Mouse (Mus musculus): ENCODE results near the gene Ablim2. TPM values are rescaled to one million over a fixed set of nuclear protein-coding genes. Genes with fewer than 3 reads are reported as not detected.

Gene Ablim2
- polyA plus RNA-seq, 1 experiment from 2014 or later = 9.6 TPM

DNA sequence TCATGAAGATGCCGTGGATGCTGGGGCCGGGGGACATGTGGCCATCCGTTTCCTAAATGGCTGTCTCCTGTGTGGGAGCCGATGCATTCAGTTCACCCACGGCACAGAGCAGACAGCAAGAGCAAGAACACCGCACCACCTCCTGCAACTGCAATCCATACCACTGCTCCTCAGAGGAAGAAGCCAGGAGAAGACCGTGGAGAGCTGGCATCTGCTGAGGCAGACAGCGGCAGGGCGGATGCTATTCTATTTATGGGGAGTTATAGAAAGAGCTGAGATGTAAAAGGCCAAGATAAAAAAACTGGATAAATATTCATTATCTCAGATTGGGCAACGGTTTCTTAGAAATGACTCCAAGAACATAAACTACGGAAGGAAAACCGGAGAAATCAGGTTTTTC, 30.2 kb downstream of the Ablim2 start:
- no peak overlapping the region for H3K4me3 ChIP-seq (replicated peaks; ENCODE audit: low read depth, low read length)
- no peak for DNase-seq

DNA sequence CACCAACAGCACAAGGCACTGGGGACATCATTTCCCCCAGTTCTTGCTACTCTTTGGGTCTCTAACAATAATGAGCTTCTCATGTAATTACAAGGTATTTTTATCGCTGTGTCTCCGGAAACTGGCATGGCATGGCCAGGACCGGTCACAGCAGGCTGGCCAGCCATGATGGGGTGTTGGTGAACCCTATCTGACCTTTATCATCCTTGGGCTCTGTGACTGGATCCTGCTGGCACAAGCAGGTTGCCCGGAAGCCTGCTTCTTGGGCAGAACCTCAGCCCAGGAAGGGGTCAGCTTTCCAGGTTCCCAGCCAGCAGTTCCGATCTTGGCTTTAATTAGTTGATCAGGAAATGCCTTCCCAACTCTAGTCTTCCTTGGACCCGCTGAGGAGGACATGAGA, 31.0 kb downstream of the Ablim2 start:
- Histone ChIP-seq H3K27ac (replicated peaks; ENCODE audit: low read depth, low read length) (no peak overlapping the region), H3K4me1 (ENCODE audit: control insufficient read depth, insufficient read depth, low read length) (no peaks in the 10 kb centered on the region), H3K4me3 (replicated peaks; ENCODE audit: low read depth, low read length) (no peak overlapping the region), H3K27me3 (ENCODE audit: control insufficient read depth, insufficient read depth, low read length) (no peaks in the 10 kb centered on the region), H3K9ac (replicated peaks; ENCODE audit: low read length) (no peak overlapping the region), H3K4me2 (ENCODE audit: low read length) (no peak overlapping the region), H3K36me3 (ENCODE audit: control insufficient read depth, insufficient read depth, low read length) (no peaks in the 10 kb centered on the region), H3K9me3 (ENCODE audit: control insufficient read depth, low read length) (no peaks in the 10 kb centered on the region)
- DNase-seq (no peak), ATAC-seq (ENCODE audit: low FRiP score, low TSS enrichment) (no peak)
- 83% methylated on average over 6 of the region's 6 CpGs for WGBS

More for the DNA sequence above, 30.2 kb downstream of the Ablim2 start:
- no peak overlapping the region for H3K9ac ChIP-seq (replicated peaks; ENCODE audit: low read length)
- no peak for ATAC-seq (ENCODE audit: low FRiP score, low TSS enrichment)
- 92% methylated on average over 12 of the region's 12 CpGs for WGBS
- H3K4me1 ChIP-seq (ENCODE audit: control insufficient read depth, insufficient read depth, low read length) = no peaks in the 10 kb centered on the region
- H3K27ac ChIP-seq (replicated peaks; ENCODE audit: low read depth, low read length) = no peak overlapping the region
- H3K36me3 ChIP-seq (ENCODE audit: control insufficient read depth, insufficient read depth, low read length) = no peaks in the 10 kb centered on the region
- H3K4me2 ChIP-seq (ENCODE audit: low read length) = no peak overlapping the region
- no peaks in the 10 kb centered on the region for H3K9me3 ChIP-seq (ENCODE audit: control insufficient read depth, low read length)
- no peaks in the 10 kb centered on the region for H3K27me3 ChIP-seq (ENCODE audit: control insufficient read depth, insufficient read depth, low read length)

DNA sequence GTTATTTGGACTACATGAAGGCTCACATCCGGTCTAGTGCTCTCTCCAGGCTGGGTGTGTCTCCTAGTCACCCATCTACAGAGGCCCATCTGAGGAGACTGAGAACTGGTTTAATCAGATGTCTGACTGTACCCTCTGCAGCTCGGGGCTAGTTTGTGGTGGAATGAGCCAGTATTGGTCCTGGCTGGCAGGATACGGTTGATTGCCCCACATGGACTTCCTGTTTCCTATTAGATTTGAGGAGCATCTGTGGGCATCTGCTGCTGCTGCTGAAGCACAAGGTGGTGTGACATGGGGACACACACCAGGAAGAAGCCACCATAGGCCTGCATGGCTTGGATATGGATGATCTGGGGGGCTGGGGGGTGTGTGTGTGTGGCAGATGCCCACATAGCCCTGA, 32.0 kb downstream of the Ablim2 start:
- no peaks in the 10 kb centered on the region for H3K9me3 ChIP-seq (ENCODE audit: control insufficient read depth, low read length)
- H3K36me3 ChIP-seq (ENCODE audit: control insufficient read depth, insufficient read depth, low read length) = no peaks in the 10 kb centered on the region
- WGBS = 81% methylated on average over 3 of the region's 3 CpGs
- no peaks in the 10 kb centered on the region for H3K4me1 ChIP-seq (ENCODE audit: control insufficient read depth, insufficient read depth, low read length)
- no peak overlapping the region for H3K27ac ChIP-seq (replicated peaks; ENCODE audit: low read depth, low read length)
- ATAC-seq (ENCODE audit: low FRiP score, low TSS enrichment) (no peak), DNase-seq (no peak)
- H3K27me3 ChIP-seq (ENCODE audit: control insufficient read depth, insufficient read depth, low read length) = no peaks in the 10 kb centered on the region
- H3K9ac ChIP-seq (replicated peaks; ENCODE audit: low read length) = no peak overlapping the region
- H3K4me2 ChIP-seq (ENCODE audit: low read length) = no peak overlapping the region
- no peak overlapping the region for H3K4me3 ChIP-seq (replicated peaks; ENCODE audit: low read depth, low read length)

DNA sequence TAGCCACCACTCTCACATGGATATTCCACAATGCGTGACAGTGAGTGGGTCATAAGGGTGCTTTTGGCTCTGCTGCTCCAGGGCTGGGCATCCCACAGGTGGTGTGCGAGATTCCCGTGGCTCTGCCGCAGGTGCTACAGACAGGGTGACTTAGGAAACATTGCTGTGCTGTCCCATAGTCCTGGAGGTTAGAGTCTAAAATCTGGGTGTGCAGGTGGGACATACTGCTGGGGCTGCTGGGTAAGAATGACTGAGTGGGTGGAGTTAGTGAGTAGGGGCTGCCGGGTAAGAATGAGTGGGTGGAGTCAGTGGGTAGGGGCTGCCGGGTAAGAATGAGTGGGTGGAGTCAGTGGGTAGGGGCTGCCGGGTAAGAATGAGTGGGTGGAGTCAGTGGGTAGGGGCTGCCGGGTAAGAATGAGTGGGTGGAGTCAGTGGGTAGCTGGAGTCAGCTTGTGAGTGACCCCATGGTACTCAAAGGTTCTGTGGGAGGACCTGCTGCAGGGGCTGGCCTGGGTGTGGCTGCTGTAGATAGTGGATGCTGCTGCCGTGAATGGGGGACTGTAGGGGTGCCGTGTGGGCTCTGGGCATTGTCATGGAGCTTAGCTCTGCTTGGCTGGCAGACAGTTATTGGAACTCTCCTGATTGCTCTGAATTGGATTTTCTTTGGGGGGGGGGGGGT, 32.8 kb downstream of the Ablim2 start:
- H3K27me3 ChIP-seq (ENCODE audit: control insufficient read depth, insufficient read depth, low read length) = no peaks in the 10 kb centered on the region
- no peaks in the 10 kb centered on the region for H3K9me3 ChIP-seq (ENCODE audit: control insufficient read depth, low read length)
- no peaks in the 10 kb centered on the region for H3K4me1 ChIP-seq (ENCODE audit: control insufficient read depth, insufficient read depth, low read length)
- no peak for ATAC-seq (ENCODE audit: low FRiP score, low TSS enrichment)
- H3K4me3 ChIP-seq (replicated peaks; ENCODE audit: low read depth, low read length) = no peak overlapping the region
- DNase-seq = no peak
- no peak overlapping the region for H3K9ac ChIP-seq (replicated peaks; ENCODE audit: low read length)
- H3K4me2 ChIP-seq (ENCODE audit: low read length) = no peak overlapping the region
- 37% methylated on average over 10 of the region's 10 CpGs for WGBS
- no peaks in the 10 kb centered on the region for H3K36me3 ChIP-seq (ENCODE audit: control insufficient read depth, insufficient read depth, low read length)
- H3K27ac ChIP-seq (replicated peaks; ENCODE audit: low read depth, low read length) = no peak overlapping the region

DNA sequence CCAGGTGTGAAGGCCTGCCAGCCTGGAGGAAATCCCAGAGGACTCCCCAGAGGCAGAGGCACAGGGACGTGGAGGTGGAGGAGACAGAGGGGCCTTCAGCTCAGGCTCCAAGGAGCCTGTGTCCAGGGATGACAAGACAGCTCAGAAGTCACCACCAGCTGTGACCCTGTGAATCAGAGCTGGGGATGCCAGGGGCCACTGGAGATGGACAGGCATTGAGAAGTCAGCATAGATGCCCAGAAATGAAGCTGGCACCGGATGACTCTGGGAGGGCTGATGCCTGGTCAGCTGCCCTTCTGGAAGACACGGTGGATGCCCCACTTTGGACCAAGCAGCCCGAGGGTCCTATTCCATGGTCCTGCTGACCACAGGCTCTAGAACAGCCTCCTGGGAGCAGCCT, 36.3 kb downstream of the Ablim2 start:
- 82% methylated on average over 4 of the region's 4 CpGs for WGBS
- H3K36me3 ChIP-seq (ENCODE audit: control insufficient read depth, insufficient read depth, low read length) = no peaks in the 10 kb centered on the region
- ATAC-seq (ENCODE audit: low FRiP score, low TSS enrichment) (no peak), DNase-seq (no peak)
- no peaks in the 10 kb centered on the region for H3K4me1 ChIP-seq (ENCODE audit: control insufficient read depth, insufficient read depth, low read length)
- no peaks in the 10 kb centered on the region for H3K9me3 ChIP-seq (ENCODE audit: control insufficient read depth, low read length)
- no peaks in the 10 kb centered on the region for H3K27me3 ChIP-seq (ENCODE audit: control insufficient read depth, insufficient read depth, low read length)
- H3K27ac ChIP-seq (replicated peaks; ENCODE audit: low read depth, low read length) = no peak overlapping the region
- no peak overlapping the region for H3K4me2 ChIP-seq (ENCODE audit: low read length)
- no peak overlapping the region for H3K4me3 ChIP-seq (replicated peaks; ENCODE audit: low read depth, low read length)
- H3K9ac ChIP-seq (replicated peaks; ENCODE audit: low read length) = no peak overlapping the region

DNA sequence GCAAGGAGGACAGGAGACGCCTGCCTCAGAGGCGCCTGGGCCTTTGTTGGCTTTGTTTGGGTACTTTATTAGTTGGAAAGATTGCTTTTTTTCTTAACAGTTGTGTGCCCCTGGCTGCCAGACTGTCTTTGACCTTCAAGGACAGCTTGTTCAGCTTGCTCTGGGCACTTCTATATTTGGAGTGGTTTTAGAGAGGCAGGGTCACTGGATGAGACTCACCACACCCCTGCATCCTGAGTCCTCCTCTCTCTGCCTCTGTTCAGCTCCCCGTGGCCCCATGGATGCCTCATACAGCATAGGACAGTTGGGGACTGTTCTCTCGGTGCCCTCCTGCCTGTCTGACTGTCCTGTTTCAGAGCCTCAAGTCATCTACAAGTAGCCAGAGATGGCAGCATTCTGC, 37.3 kb downstream of the Ablim2 start:
- ATAC-seq (ENCODE audit: low FRiP score, low TSS enrichment) (no peak), DNase-seq (no peak)
- no peaks in the 10 kb centered on the region for H3K9me3 ChIP-seq (ENCODE audit: control insufficient read depth, low read length)
- H3K4me3 ChIP-seq (replicated peaks; ENCODE audit: low read depth, low read length) = no peak overlapping the region
- no peak overlapping the region for H3K9ac ChIP-seq (replicated peaks; ENCODE audit: low read length)
- no peak overlapping the region for H3K27ac ChIP-seq (replicated peaks; ENCODE audit: low read depth, low read length)
- WGBS = 70% methylated on average over 4 of the region's 4 CpGs
- no peaks in the 10 kb centered on the region for H3K36me3 ChIP-seq (ENCODE audit: control insufficient read depth, insufficient read depth, low read length)
- no peaks in the 10 kb centered on the region for H3K4me1 ChIP-seq (ENCODE audit: control insufficient read depth, insufficient read depth, low read length)
- no peak overlapping the region for H3K4me2 ChIP-seq (ENCODE audit: low read length)
- no peaks in the 10 kb centered on the region for H3K27me3 ChIP-seq (ENCODE audit: control insufficient read depth, insufficient read depth, low read length)

DNA sequence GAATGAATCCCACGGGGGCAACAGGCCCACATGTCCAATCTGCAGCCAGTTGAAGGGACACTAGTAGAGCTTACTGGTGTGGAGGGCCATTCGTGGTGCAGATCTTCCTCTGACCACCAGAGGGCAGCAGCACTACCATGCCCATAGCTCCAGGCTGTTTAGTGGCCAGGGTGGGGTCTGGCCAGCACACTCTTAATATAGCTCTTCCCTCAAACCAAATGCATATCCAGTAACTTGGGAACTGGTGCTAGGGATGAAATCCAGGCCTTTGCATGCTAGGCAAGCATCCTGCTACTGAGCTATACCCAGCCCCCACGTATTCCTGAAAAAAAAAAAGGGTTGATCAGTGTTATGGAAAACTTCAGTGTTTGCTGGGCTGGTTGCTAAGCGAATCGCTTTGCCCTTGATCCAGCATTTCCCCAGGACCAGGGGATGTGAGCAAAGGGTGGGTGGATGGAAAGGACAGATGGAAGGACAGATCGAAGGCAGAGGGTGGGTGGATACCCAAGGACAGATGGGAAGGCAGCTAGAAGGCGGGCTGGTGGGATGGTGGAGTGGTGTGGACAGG, 37.9 kb downstream of the Ablim2 start:
- Histone ChIP-seq H3K4me1 (ENCODE audit: control insufficient read depth, insufficient read depth, low read length) (no peaks in the 10 kb centered on the region), H3K27me3 (ENCODE audit: control insufficient read depth, insufficient read depth, low read length) (no peaks in the 10 kb centered on the region), H3K4me3 (replicated peaks; ENCODE audit: low read depth, low read length) (no peak overlapping the region), H3K9ac (replicated peaks; ENCODE audit: low read length) (no peak overlapping the region), H3K27ac (replicated peaks; ENCODE audit: low read depth, low read length) (no peak overlapping the region), H3K9me3 (ENCODE audit: control insufficient read depth, low read length) (no peaks in the 10 kb centered on the region), H3K4me2 (ENCODE audit: low read length) (no peak overlapping the region), H3K36me3 (ENCODE audit: control insufficient read depth, insufficient read depth, low read length) (no peaks in the 10 kb centered on the region)
- ATAC-seq (ENCODE audit: low FRiP score, low TSS enrichment) = peak; percentile 48; the same call in 1 of the 2 replicates
- DNase-seq = peak; percentile 81
- 66% methylated on average over 7 of the region's 7 CpGs for WGBS

DNA sequence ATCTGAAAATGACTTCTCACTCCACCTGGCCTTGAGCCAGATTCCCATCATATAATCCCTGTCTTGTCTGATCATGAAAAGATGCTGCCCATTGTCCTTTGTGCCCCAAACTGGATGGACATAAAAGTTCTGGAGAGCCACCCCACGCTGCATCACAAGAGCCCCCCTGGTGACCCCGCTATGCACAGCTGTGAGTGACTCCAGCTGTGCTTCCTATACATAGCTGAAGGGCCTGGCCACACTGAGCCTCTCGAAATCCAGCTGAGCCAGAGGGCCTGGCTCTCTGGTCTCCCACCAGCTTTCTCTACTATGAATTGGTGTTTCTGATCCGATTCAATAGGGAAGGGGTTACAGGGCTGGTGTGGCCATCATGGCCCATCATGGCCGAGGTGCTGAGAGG, 38.5 kb downstream of the Ablim2 start:
- Histone ChIP-seq H3K36me3 (ENCODE audit: control insufficient read depth, insufficient read depth, low read length) (no peaks in the 10 kb centered on the region), H3K4me2 (ENCODE audit: low read length) (no peak overlapping the region), H3K4me1 (ENCODE audit: control insufficient read depth, insufficient read depth, low read length) (no peaks in the 10 kb centered on the region), H3K9ac (replicated peaks; ENCODE audit: low read length) (no peak overlapping the region), H3K27me3 (ENCODE audit: control insufficient read depth, insufficient read depth, low read length) (no peaks in the 10 kb centered on the region), H3K9me3 (ENCODE audit: control insufficient read depth, low read length) (no peaks in the 10 kb centered on the region), H3K4me3 (replicated peaks; ENCODE audit: low read depth, low read length) (no peak overlapping the region), H3K27ac (replicated peaks; ENCODE audit: low read depth, low read length) (no peak overlapping the region)
- DNase-seq = no peak
- WGBS = 71% methylated on average over 5 of the region's 5 CpGs
- no peak for ATAC-seq (ENCODE audit: low FRiP score, low TSS enrichment)

DNA sequence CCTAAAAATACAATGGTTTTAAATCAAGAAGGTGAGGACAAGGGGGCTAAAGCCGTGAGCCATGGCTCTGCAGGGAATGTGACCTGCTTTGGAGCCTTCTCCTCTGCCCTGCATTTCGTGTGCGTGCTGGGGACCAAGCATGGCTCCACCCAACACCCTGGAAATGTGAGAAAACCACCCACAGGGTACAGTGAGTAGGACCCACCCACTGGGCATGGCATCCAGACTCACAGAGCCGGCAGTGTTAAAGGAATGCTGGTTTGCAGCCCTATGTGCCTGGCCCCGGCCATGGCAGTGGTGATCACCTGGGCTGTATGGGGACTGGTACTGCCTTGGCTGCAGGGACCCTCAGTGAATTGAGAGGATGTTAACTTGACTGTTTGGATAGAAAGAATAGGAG, 41.4 kb downstream of the Ablim2 start:
- Histone ChIP-seq H3K27ac (replicated peaks; ENCODE audit: low read depth, low read length) (no peak overlapping the region), H3K9ac (replicated peaks; ENCODE audit: low read length) (no peak overlapping the region), H3K27me3 (ENCODE audit: control insufficient read depth, insufficient read depth, low read length) (no peaks in the 10 kb centered on the region), H3K9me3 (ENCODE audit: control insufficient read depth, low read length) (no peaks in the 10 kb centered on the region), H3K4me2 (ENCODE audit: low read length) (no peak overlapping the region), H3K36me3 (ENCODE audit: control insufficient read depth, insufficient read depth, low read length) (no peaks in the 10 kb centered on the region), H3K4me1 (ENCODE audit: control insufficient read depth, insufficient read depth, low read length) (no peaks in the 10 kb centered on the region), H3K4me3 (replicated peaks; ENCODE audit: low read depth, low read length) (no peak overlapping the region)
- 69% methylated on average over 5 of the region's 5 CpGs for WGBS
- DNase-seq = no peak
- no peak for ATAC-seq (ENCODE audit: low FRiP score, low TSS enrichment)
